Mouse (Mus musculus): Measurements from ENCODE around the gene Slc12a9.

DNA sequence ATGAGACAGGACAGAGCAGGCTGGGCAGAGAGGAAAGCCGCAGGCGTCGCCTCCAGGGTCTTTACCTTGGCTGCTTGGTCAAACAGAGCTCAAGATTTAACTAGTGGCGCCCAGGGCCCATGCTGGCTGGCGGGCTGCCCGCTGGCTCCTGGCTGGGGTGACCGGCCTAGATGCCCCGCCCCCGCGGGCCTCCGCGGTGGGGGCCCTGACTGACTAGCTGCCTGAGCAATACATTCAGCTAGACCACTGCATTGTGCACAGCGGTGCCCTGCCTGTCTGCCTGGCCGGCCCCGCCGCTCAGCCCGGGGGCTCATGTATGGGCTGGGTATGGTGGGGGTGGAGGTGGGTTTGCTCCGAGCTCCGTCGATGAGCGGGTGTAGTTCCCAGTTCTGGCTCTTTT is 32.1 kb downstream of the Slc12a9 start:
- TF ChIP-seq CEBPB (IDR thresholded peaks at IDR 0.05; ENCODE audit: insufficient read depth, poor library complexity, severe bottlenecking), result no peak
- no peak for TF ChIP-seq POLR2A (IDR thresholded peaks at IDR 0.05; ENCODE audit: insufficient read length, low read depth)
- TF ChIP-seq TCF12 (IDR thresholded peaks at IDR 0.05; ENCODE audit: insufficient read depth, poor library complexity, severe bottlenecking), result no peak
- TF ChIP-seq E2F4 (IDR thresholded peaks at IDR 0.05; ENCODE audit: insufficient read depth), result no peak
- TF ChIP-seq MAX (IDR thresholded peaks at IDR 0.05; ENCODE audit: low read depth), result no peak
- TF ChIP-seq MYOG (IDR thresholded peaks at IDR 0.05; ENCODE audit: control insufficient read depth in 1 of 3, insufficient read depth in 1 of 3, insufficient read length in 2 of 3, low read depth in 2 of 3), result no peak
- no peak for TF ChIP-seq TCF3 (IDR thresholded peaks at IDR 0.05; ENCODE audit: insufficient read length, low read depth)
- TF ChIP-seq SRF (IDR thresholded peaks at IDR 0.05; ENCODE audit: control insufficient read depth, insufficient read length, low read depth), result no peak
